Mouse (Mus musculus) limb, embryonic 10.5 days (tissue): ENCODE measurements at regions not wholly inside any gene's neighbourhood (a gene's known extent, or its start where the extent isn't known, plus 50 kb on each side); places are given as distances from the start of the nearest gene placed in this dataset.

Experiments
- DNase-seq: peaks from one replicate; pipeline ENCODE4 v3.0.0-alpha.2; 2017; ENCODE audit warnings: low spot score
- H3K27ac ChIP-seq: fragments of 300-500 bp; sonication (generic); 2 replicates; pipeline ENCODE4 v1.5.1; 2016; ENCODE audit warnings: mild to moderate bottlenecking
- H3K27me3 ChIP-seq: fragments of 300-500 bp; sonication (generic); 2 replicates; pipeline ENCODE4 v1.6.1; 2016; ENCODE audit warnings: low read depth, mild to moderate bottlenecking; ENCODE audit not compliant: poor library complexity, severe bottlenecking
- H3K36me3 ChIP-seq: fragments of 300-500 bp; sonication (generic); 2 replicates; pipeline ENCODE4 v1.6.1; 2016; ENCODE audit warnings: mild to moderate bottlenecking, moderate library complexity
- H3K4me1 ChIP-seq: fragments of 300-500 bp; sonication (generic); 2 replicates; pipeline ENCODE4 v1.6.1; 2016
- H3K4me3 ChIP-seq: fragments of 300-500 bp; sonication (generic); 2 replicates; pipeline ENCODE4 v1.5.1; 2016; ENCODE audit warnings: mild to moderate bottlenecking, moderate library complexity
- H3K9me3 ChIP-seq: fragments of 300-500 bp; sonication (generic); replicated peaks from 2 replicates; pipeline ENCODE4 v1.6.1; 2016; ENCODE audit warnings: mild to moderate bottlenecking
- WGBS: fragments of 180-500 bp; shearing (Covaris S2); methylation state at CpG from one replicate; pipeline ENCODE4 v1.1.7; 2016; 5-methylcytosine and 5-hydroxymethylcytosine counted together

DNA sequence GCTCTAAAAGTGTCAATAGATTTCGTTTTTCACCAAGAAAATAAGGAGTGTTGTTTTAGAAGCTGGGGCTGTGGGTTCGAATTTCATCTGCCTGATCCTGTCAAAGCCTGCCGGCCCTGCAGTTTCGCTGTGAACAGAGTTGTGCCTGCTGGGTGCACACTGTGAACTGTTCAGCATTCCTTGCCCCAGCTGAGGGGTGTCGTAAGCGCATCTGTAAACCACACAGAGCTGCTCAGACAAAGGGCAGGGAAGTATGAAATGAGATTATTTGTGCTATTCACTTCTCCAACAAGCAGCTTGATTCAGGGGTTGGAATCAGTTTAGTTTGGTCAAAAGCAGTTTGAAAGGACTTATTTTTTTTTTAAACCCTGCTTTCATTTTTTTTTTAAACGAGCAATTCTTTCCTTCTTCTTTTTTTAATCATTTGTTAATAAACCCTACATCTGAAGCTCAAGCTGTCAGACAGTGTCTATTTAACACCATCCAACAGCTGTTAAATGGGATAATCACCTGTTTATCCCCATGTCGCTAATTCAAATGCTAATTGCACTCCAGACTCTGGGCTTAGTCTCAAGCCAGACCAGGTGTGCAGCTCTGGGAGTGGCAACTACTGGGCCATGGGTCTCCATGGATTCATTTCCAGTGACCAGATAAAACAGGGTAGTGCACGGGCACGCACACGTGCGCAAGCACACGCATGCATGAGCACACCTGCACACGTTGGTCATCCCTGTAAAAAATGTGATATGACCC is 172.2 kb downstream of the Ly86 start:
- H3K9me3 ChIP-seq: no peaks in the 10 kb centered on the region
- H3K27me3 ChIP-seq: no peaks in the 10 kb centered on the region
- H3K27ac ChIP-seq: no peak overlapping the region
- 46% methylated on average over 14 of the region's 14 CpGs for WGBS
- no peak for DNase-seq
- H3K36me3 ChIP-seq: no peaks in the 10 kb centered on the region
- H3K4me1 ChIP-seq: peaks cover 26% of the 10 kb centered on the region
- H3K4me3 ChIP-seq: no peak overlapping the region

DNA sequence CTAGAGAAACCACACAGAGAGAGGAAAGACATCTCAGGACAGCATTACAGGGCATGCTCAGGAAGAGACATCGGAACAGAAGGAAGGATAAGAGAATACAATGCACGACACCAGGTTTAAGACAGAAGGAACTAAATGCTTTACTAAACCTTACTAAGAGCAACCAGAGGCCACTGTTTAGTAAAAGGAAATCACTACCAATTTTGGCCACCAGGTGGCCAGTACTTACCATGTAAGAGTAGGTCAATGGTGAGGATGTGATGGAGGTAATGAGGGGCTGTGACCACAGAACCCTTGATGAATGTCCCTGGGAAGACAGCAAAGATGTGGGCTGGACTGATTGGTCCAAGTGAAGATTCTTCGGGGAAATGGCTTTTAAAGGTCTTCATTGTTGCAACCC is 174.9 kb downstream of the Ly86 start:
- Histone ChIP-seq H3K4me1 (peaks cover 7% of the 10 kb centered on the region), H3K27me3 (no peaks in the 10 kb centered on the region), H3K4me3 (no peak overlapping the region), H3K9me3 (no peaks in the 10 kb centered on the region), H3K36me3 (no peaks in the 10 kb centered on the region), H3K27ac (no peak overlapping the region)
- WGBS: 81% methylated on average over 3 of the region's 3 CpGs
- DNase-seq: no peak

DNA sequence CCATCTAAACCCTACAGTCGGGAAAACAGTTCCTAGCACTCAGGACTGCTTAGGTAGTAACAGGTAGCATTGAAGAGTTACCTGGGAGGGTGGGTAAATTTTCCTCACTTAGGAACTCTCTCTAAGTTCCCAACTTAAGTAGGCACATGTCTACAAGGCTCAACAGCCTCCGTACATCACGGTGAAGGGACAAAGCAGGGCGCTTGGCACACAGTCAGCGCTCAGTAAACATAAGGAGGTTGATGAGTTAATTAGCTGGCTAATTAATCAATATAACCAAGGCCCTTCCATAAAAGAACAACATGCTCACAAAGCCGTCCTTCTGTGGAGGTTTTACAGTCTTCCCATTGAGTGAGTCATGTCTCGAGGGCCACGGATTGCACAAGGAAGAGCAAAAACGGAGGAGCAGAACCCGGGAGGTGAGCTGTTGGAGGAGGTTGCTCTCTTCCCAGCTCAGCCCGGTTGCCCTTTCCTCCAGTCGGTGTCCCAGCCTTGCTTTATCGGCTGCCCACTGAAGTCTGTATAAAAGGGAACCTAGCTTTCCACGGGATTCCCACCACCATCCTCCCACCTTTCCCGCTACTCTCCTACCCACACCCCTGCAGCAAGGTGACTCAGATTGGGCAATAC is 180.2 kb downstream of the Ly86 start:
- Histone ChIP-seq H3K4me3 (no peak overlapping the region), H3K27ac (no peak overlapping the region), H3K27me3 (no peaks in the 10 kb centered on the region; the same call in 1 of the 2 replicates), H3K36me3 (no peaks in the 10 kb centered on the region), H3K9me3 (no peaks in the 10 kb centered on the region), H3K4me1 (peaks cover 21% of the 10 kb centered on the region)
- no peak for DNase-seq
- 90% methylated on average over 15 of the region's 15 CpGs for WGBS

DNA sequence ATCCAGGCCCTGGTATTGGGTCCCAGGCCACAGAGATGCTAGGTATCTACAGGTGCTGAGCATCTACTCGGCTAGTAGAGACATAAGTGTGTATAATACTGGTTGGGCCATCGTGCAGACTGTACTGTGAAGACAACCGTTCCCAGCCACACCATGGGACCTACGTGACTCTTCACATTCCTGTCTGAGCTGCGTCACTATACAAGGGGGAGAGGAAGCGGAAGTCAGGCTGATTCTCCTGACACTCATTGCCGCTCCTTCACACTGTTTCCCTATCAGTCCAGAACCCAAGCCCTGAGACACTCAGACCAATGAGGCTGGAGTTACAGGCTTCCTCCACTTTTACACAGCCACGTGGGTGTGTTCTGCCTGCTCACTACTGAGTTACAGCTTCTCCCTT is 181.1 kb downstream of the Ly86 start:
- Histone ChIP-seq H3K27ac (no peak overlapping the region), H3K4me3 (no peak overlapping the region), H3K27me3 (no peaks in the 10 kb centered on the region; the same call in 1 of the 2 replicates), H3K9me3 (no peaks in the 10 kb centered on the region), H3K36me3 (no peaks in the 10 kb centered on the region), H3K4me1 (peaks cover 21% of the 10 kb centered on the region)
- WGBS: 87% methylated on average over 8 of the region's 8 CpGs
- DNase-seq: no peak

DNA sequence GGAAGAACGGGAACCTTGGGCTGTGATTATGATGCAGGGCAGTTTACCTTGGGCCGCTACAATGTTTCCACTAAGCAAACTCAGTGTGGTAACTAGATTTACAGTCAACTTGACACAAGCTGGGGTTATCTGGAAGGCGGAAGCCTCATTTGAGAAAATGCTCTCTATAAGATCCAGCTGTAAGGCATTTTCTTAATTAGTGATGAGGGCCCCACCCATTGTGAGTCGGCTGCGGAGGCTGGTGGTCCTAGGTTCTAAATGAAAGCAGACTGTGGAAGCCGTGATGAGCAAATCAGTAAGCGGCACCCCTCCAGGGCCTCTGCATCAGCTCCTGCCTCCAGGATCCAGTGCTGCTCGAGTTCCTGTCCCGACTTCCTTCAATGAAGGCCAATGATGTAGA is 183.4 kb downstream of the Ly86 start:
- H3K27ac ChIP-seq: no peak overlapping the region
- WGBS: 22% methylated on average over 9 of the region's 9 CpGs
- no peaks in the 10 kb centered on the region; the same call in 1 of the 2 replicates for H3K27me3 ChIP-seq
- peaks cover 27% of the 10 kb centered on the region for H3K4me1 ChIP-seq
- DNase-seq: no peak
- H3K4me3 ChIP-seq: no peak overlapping the region
- no peaks in the 10 kb centered on the region for H3K9me3 ChIP-seq
- H3K36me3 ChIP-seq: no peaks in the 10 kb centered on the region

DNA sequence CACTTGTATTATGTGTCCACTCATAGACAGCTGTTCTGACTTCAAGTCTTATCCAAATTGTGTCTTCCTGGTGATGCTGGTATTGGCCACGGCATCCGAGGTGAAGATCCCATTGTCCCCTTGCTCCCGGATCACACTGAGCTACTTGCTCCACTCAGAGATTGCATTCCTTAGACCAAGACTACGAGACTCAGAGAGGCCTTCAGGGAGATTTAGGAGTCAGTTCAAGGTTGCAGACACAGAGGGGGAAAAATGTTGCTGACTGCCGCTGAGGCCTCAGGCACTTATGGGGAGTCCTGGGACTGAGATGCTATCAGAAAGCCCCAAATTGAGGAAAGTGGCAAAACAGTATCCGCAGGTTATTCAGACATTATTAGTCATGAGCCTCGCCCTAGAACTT is 183.9 kb downstream of the Ly86 start:
- WGBS: 74% methylated on average over 7 of the region's 7 CpGs

DNA sequence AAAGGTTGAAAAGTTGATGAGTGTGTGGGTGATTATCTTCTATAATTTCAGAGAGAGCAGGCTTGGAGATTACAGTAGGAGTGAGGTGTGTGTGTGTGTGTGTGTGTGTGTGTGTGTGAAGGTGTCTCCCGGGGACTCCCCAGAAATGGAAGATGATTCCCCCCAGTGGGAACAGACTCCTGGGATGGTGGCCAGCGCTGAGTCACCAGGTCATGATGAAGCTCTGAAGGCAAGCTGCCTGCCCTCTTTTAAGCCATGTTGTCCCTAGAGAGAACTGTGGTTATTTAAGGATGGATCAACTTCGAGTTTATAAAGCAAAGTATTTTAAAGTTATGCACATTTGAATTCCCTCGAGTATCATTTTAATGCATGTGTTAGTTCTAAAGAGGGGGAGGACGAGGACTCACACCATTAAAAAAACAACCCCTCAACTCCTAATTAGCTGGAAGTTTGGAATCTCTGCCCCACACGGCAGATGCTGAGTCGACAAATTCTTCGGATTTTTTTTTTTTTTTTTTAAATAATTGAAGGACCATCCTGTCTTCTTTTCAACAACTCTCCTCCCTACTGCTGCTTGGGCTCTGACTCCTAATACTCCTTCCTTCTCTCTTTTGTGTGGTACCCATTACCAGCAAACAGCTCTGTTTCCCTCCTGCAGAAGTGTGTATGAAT is 186.6 kb downstream of the Ly86 start:
- no peak overlapping the region for H3K27ac ChIP-seq
- H3K36me3 ChIP-seq: no peaks in the 10 kb centered on the region
- WGBS: 81% methylated on average over 8 of the region's 8 CpGs
- H3K4me1 ChIP-seq: peaks cover 27% of the 10 kb centered on the region
- H3K27me3 ChIP-seq: no peaks in the 10 kb centered on the region; the same call in 1 of the 2 replicates
- no peaks in the 10 kb centered on the region for H3K9me3 ChIP-seq
- no peak for DNase-seq
- H3K4me3 ChIP-seq: no peak overlapping the region

More for the DNA sequence above, 183.9 kb downstream of the Ly86 start:
- Histone ChIP-seq H3K27me3 (no peaks in the 10 kb centered on the region; the same call in 1 of the 2 replicates), H3K4me1 (peaks cover 27% of the 10 kb centered on the region), H3K27ac (no peak overlapping the region), H3K4me3 (no peak overlapping the region), H3K9me3 (no peaks in the 10 kb centered on the region), H3K36me3 (no peaks in the 10 kb centered on the region)
- DNase-seq: no peak

DNA sequence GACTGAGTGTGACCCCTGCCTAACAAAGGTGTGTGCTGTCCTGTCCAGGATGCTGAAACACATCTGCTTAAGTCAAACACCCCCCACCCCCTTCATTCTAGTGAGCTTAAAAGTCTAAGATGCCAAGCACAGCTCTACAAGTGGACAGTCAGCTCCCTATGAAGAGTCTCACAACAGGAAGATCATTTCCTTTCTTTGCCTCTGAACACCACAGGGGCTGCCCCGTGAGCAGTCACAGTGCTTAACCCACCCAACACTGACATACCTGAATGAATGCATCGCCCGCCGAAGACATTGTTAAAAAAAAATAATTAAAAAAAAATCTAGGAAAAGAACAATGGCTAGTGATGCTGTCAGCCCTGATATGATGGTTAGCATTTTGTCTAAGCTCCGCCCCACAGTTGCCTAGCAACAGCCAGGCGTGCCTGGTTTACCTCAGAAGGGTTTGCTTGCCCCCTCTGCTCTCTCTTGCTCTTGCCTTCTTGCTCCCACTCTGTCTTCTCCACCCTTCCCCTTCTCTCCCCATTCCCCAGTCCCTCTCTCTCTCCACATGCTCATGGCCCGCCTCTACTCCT is 187.7 kb downstream of the Ly86 start:
- Histone ChIP-seq H3K36me3 (no peaks in the 10 kb centered on the region), H3K4me1 (peaks cover 21% of the 10 kb centered on the region), H3K27me3 (no peaks in the 10 kb centered on the region; the same call in 1 of the 2 replicates), H3K27ac (no peak overlapping the region), H3K9me3 (no peaks in the 10 kb centered on the region), H3K4me3 (no peak overlapping the region)
- 80% methylated on average over 7 of the region's 7 CpGs for WGBS
- DNase-seq: no peak

DNA sequence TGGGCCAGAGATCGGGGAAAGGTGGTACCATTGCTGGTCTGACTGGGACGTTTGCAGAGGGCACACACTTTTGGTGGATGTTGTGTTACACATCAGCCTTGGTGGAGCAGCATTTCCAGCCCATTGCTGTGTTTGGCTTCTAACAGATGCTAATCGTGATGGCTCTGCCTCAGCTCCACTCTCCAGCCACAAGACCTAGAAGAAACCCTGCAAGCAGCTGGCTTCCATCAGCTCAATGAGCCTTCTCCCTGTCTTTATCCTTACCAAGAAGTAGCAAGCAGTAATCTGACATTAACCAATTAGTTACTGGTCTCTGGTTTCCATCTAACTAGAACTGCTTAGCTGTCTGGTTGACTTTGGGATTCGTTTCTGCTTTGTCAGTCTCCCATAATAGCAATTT is 188.8 kb downstream of the Ly86 start:
- Histone ChIP-seq H3K27me3 (no peaks in the 10 kb centered on the region; the same call in 1 of the 2 replicates), H3K9me3 (no peaks in the 10 kb centered on the region), H3K4me3 (no peak overlapping the region), H3K4me1 (peaks cover 10% of the 10 kb centered on the region), H3K36me3 (no peaks in the 10 kb centered on the region), H3K27ac (no peak overlapping the region)
- DNase-seq: no peak
- 70% methylated on average over 4 of the region's 4 CpGs for WGBS

DNA sequence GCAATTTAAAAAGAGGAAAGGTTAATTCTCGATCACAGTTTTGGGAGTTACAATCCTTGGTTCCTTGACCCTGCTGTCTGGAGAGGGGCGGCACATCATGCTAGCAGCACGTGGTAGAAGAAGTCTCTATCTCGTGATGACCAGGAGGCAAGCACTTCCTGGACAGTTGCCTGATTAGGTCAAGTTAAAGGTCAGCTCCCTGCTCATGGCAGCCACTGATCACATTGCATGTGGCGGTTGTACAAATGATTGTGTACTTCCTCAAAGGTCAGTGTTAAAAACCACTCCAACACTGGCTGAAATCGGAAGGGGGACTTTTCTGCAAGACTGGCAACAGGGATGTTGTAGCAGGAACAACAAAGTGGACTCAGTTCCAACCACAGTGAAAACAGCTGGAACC is 192.3 kb downstream of the Ly86 start:
- H3K4me3 ChIP-seq: no peak overlapping the region
- no peak for DNase-seq
- H3K27me3 ChIP-seq: no peaks in the 10 kb centered on the region
- peaks cover 20% of the 10 kb centered on the region for H3K4me1 ChIP-seq
- no peaks in the 10 kb centered on the region for H3K36me3 ChIP-seq
- no peak overlapping the region for H3K27ac ChIP-seq
- WGBS: 69% methylated on average over 6 of the region's 6 CpGs
- H3K9me3 ChIP-seq: no peaks in the 10 kb centered on the region

DNA sequence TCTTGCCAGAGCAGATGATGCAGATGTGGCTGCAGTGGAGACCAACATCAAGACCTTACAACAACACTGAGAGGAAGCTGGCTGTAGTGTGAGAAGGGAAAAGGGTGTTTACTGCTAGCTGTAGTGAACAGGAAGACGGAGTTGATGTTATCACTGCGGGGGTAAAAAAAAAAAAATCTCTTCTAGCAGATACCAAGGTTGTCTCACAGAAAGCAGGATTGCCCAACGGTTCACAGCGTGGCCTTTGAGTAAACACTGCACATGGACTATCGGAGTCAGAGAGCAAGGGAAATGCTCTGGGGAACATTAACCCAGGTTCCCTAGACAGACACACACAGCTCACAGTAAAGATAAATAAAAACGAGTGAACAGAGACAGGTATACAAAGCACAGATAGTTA is 192.8 kb downstream of the Ly86 start:
- Histone ChIP-seq H3K36me3 (no peaks in the 10 kb centered on the region), H3K27ac (no peak overlapping the region), H3K4me3 (no peak overlapping the region), H3K4me1 (peaks cover 22% of the 10 kb centered on the region), H3K9me3 (no peaks in the 10 kb centered on the region), H3K27me3 (no peaks in the 10 kb centered on the region)
- DNase-seq: no peak
- WGBS: 76% methylated on average over 6 of the region's 6 CpGs

DNA sequence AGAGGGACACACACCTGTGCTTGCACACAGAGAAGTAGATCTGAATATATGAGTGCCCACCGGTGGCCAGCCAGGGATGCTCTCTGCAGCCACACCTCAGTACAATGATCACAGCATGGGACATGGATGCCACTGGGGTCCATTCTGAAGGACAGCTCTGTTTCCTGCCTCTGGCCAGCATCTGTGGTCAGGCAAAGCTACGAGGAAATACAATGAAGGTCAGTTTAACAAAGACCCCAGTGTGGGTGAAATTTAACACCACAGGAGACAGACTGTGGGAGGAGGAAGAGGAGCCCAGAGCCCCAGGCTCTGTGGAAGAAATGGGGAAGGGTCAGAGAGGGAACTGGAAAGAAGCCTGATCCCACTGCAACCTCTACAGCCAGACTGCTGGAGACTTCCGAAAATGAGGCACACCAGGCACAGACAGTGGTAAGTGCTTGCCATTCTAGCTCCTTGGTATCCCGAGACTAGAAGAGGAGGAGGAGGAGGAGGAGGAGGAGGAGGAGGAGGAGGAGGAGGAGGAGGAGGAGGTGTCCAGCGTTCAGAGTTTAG is 196.0 kb downstream of the Ly86 start:
- 43% methylated on average over 4 of the region's 5 CpGs for WGBS
- Histone ChIP-seq H3K9me3 (no peaks in the 10 kb centered on the region), H3K27me3 (no peaks in the 10 kb centered on the region), H3K36me3 (no peaks in the 10 kb centered on the region), H3K4me1 (peaks cover 25% of the 10 kb centered on the region), H3K4me3 (peak overlapping the region; percentile 26; the same call in 1 of the 2 replicates), H3K27ac (peak overlapping the region; percentile 64)
- no peak for DNase-seq
